Mouse (Mus musculus) CH12.LX (cell line): ENCODE measurements around the gene Tspan5. TPM values are rescaled to one million over a fixed set of nuclear protein-coding genes. Genes with fewer than 3 reads are reported as not detected.

Source experiments
- DNase-seq: peaks from one replicate; pipeline ENCODE4 v3.0.0-alpha.2; 2013; ENCODE audit errors: extremely low read depth
- H3K27ac ChIP-seq: 2 replicates; pipeline ENCODE4 v1.5.1; 2012; ENCODE audit warnings: low read depth, mild to moderate bottlenecking, control low read depth, moderate library complexity; ENCODE audit not compliant: insufficient read depth
- H3K27me3 ChIP-seq: replicated peaks from 2 replicates; pipeline ENCODE3; 2012; ENCODE audit warnings: inconsistent platforms
- H3K36me3 ChIP-seq, 2 experiments: replicated peaks in 1 of 2; 2 replicates each; pipeline versions ENCODE3 to v1.6.1; 2012; ENCODE audit warnings: inconsistent platforms in 1 of 2, low read length in 1 of 2, mild to moderate bottlenecking in 1 of 2, mixed read lengths in 1 of 2, moderate library complexity in 1 of 2; ENCODE audit not compliant: control insufficient read depth in 1 of 2, insufficient read depth in 1 of 2
- H3K4me1 ChIP-seq, 2 experiments: 2 replicates each; pipeline ENCODE4 v1.6.1; 2012; ENCODE audit warnings: inconsistent platforms in 1 of 2, moderate library complexity in 1 of 2; ENCODE audit not compliant: insufficient read depth in 2 of 2, control insufficient read depth in 1 of 2
- H3K4me2 ChIP-seq: 2 replicates; pipeline ENCODE4 v1.6.1; 2012; ENCODE audit warnings: low read depth, mild to moderate bottlenecking, control low read depth; ENCODE audit not compliant: poor library complexity, insufficient read depth, severe bottlenecking
- H3K4me3 ChIP-seq, 3 experiments: fragments of 150-350 bp in 1 of 3; sonication (generic) in 1 of 3; replicated peaks in 1 of 3; 2 replicates each; pipeline versions ENCODE3 to v1.5.1; 2011 to 2012; ENCODE audit warnings: low read depth in 2 of 3, low read length in 2 of 3, mild to moderate bottlenecking in 2 of 3, moderate library complexity in 2 of 3, control low read depth in 1 of 3, improper control_type of control experiment in 1 of 3, inconsistent platforms in 1 of 3, mixed read lengths in 1 of 3; ENCODE audit not compliant: poor library complexity in 1 of 3
- H3K79me2 ChIP-seq: replicated peaks from 2 replicates; pipeline ENCODE4 v1.6.1; 2012; ENCODE audit warnings: mild to moderate bottlenecking, moderate library complexity; ENCODE audit not compliant: control insufficient read depth, poor library complexity, insufficient read depth, severe bottlenecking; ENCODE audit errors: extremely low read depth
- H3K9ac ChIP-seq: 2 replicates; pipeline ENCODE4 v1.6.1; 2012; ENCODE audit warnings: low read depth, mild to moderate bottlenecking, control low read depth, moderate library complexity; ENCODE audit not compliant: insufficient read depth
- H3K9me3 ChIP-seq: replicated peaks from 2 replicates; pipeline ENCODE3; 2012; ENCODE audit warnings: low read length, inconsistent platforms, mixed read lengths
- BHLHE40 ChIP-seq: IDR thresholded peaks from 2 replicates; pipeline ENCODE4 v1.6.1; 2011; ENCODE audit warnings: mild to moderate bottlenecking, low read depth, low read length, improper control_type of control experiment
- CTCF ChIP-seq, 2 experiments: IDR thresholded peaks in 1 of 2; conservative IDR thresholded peaks in 1 of 2; 2 replicates each; pipeline ENCODE4 v1.5.1; 2011 to 2012; ENCODE audit warnings: low read depth in 2 of 2, low read length in 2 of 2, improper control_type of control experiment in 1 of 2, inconsistent platforms in 1 of 2, mild to moderate bottlenecking in 1 of 2, moderate library complexity in 1 of 2
- ETS1 ChIP-seq: conservative IDR thresholded peaks from 2 replicates; pipeline ENCODE4 v1.6.1; 2012; ENCODE audit warnings: low read depth, mild to moderate bottlenecking, inconsistent platforms, low read length, improper control_type of control experiment, moderate library complexity
- GABPA ChIP-seq: IDR thresholded peaks from 2 replicates; pipeline ENCODE4 v1.6.1; 2012; ENCODE audit warnings: low read depth, low read length, improper control_type of control experiment, inconsistent platforms; ENCODE audit not compliant: insufficient replicate concordance
- HCFC1 ChIP-seq: IDR thresholded peaks from 2 replicates; pipeline ENCODE4 v1.6.1; 2012; ENCODE audit warnings: low read depth, mild to moderate bottlenecking, inconsistent platforms, low read length, improper control_type of control experiment
- MAZ ChIP-seq: IDR thresholded peaks from 2 replicates; pipeline ENCODE4 v1.6.1; 2012; ENCODE audit warnings: low read depth, mild to moderate bottlenecking, inconsistent platforms, low read length, improper control_type of control experiment, moderate library complexity
- MEF2A ChIP-seq: IDR thresholded peaks from 2 replicates; pipeline ENCODE4 v1.6.1; 2014; ENCODE audit warnings: low read depth, mild to moderate bottlenecking, inconsistent platforms, low read length, improper control_type of control experiment, borderline replicate concordance
- NELFE ChIP-seq: IDR thresholded peaks from 2 replicates; pipeline ENCODE4 v1.6.1; 2011; ENCODE audit warnings: low read depth, low read length, improper control_type of control experiment
- POLR2A ChIP-seq: IDR thresholded peaks from 2 replicates; pipeline ENCODE4 v1.6.1; 2011; ENCODE audit warnings: low read depth, mild to moderate bottlenecking, improper control_type of control experiment, low read length
- POLR2AphosphoS2 ChIP-seq: IDR thresholded peaks from 2 replicates; pipeline ENCODE4 v1.6.1; 2011; ENCODE audit warnings: low read depth, low read length, improper control_type of control experiment
- RAD21 ChIP-seq: IDR thresholded peaks from 2 replicates; pipeline ENCODE4 v1.6.1; 2011; ENCODE audit warnings: low read depth, mild to moderate bottlenecking, low read length, improper control_type of control experiment, moderate library complexity
- RCOR1 ChIP-seq: conservative IDR thresholded peaks from 2 replicates; pipeline ENCODE4 v1.6.1; 2012; ENCODE audit warnings: low read depth, mild to moderate bottlenecking, inconsistent platforms, low read length, improper control_type of control experiment
- SIN3A ChIP-seq: IDR thresholded peaks from 2 replicates; pipeline ENCODE4 v1.6.1; 2012; ENCODE audit warnings: low read length, improper control_type of control experiment, inconsistent platforms
- SMC3 ChIP-seq: IDR thresholded peaks from 2 replicates; pipeline ENCODE4 v1.6.1; 2011; ENCODE audit warnings: low read depth, low read length, improper control_type of control experiment
- TCF12 ChIP-seq: IDR thresholded peaks from 2 replicates; pipeline ENCODE4 v1.6.1; 2014; ENCODE audit warnings: low read depth, mild to moderate bottlenecking, inconsistent platforms, low read length, improper control_type of control experiment
- UBTF ChIP-seq: IDR thresholded peaks from 2 replicates; pipeline ENCODE4 v1.6.1; 2012; ENCODE audit warnings: low read depth, mild to moderate bottlenecking, inconsistent platforms, low read length, improper control_type of control experiment, moderate library complexity
- USF1 ChIP-seq: IDR thresholded peaks from 2 replicates; pipeline ENCODE4 v1.6.1; 2014; ENCODE audit warnings: low read depth, mild to moderate bottlenecking, inconsistent platforms, low read length, improper control_type of control experiment
- USF2 ChIP-seq: conservative IDR thresholded peaks from 2 replicates; pipeline ENCODE4 v1.6.1; 2011; ENCODE audit warnings: low read depth, low read length, improper control_type of control experiment
- ZC3H11A ChIP-seq: IDR thresholded peaks from 2 replicates; pipeline ENCODE4 v1.6.1; 2012; ENCODE audit warnings: low read depth, mild to moderate bottlenecking, inconsistent platforms, low read length, improper control_type of control experiment
- ZMIZ1 ChIP-seq: IDR thresholded peaks from 2 replicates; pipeline ENCODE4 v1.6.1; 2012; ENCODE audit warnings: low read depth, mild to moderate bottlenecking, inconsistent platforms, low read length, improper control_type of control experiment
- dilution Hi-C: fragments of 300-500 bp; cut with MboI; formaldehyde crosslinking; loops from 2 replicates; pipeline ENCODE4 v1.14.3; 2020; ENCODE audit warnings: low sequenced_read_pairs; ENCODE audit not compliant: extremely low pct_unique_long_range_greater_than_20kb, extremely low pct_ligation_motif_present
- in situ Hi-C: fragments of 300-500 bp; cut with MboI; formaldehyde crosslinking; loops from 3 replicates; pipeline ENCODE4 v1.14.3; 2019; ENCODE audit warnings: low sequenced_read_pairs, low pct_ligation_motif_present, low pct_unique_long_range_greater_than_20kb, mixed read lengths
- polyA plus RNA-seq: library from polyadenylated mRNA; unstranded; fragments of >175 nt; gene quantifications from 2 replicates; pipeline ENCODE4 v1.2.1, GENCODE M21; 2012; ENCODE audit warnings: low read depth; ENCODE audit not compliant: insufficient read length
- total RNA-seq, 2 experiments: library from RNA; depleted of rRNA; stranded (reverse); fragments of 300-350 nt in 1 of 2; fragments of >200 nt in 1 of 2; gene quantifications; 2 replicates each; pipeline ENCODE4 v1.2.3; 2012 to 2014

Tspan5 gene
- total and polyA plus RNA-seq, 3 experiments, result 17.2 to 43.1 (median 25.9) TPM

DNA sequence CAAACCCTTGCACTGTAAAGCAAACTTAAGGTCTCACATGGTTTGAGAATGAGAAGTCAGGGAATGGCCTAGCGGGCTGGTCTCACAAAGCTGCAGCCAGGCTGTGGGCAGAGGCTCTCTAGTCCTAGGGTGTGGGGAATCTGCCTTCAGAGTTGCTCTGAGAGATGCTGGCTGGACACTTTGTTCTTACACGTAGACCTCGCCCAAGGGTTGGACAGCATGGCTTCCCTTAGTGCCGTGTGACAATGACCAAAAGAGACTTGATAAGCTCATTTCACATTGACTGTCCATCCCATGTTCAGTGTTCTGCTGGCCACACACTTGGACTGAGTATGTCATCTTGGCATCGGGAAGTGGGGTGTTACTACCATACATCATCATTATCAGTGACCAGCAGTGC is 101.6 kb downstream of the Tspan5 start:
- TF ChIP-seq HCFC1, result no peak
- TF ChIP-seq MEF2A, result no peak
- TF ChIP-seq POLR2A, result no peak
- TF ChIP-seq RCOR1, result no peak
- no peak for TF ChIP-seq ETS1
- TF ChIP-seq NELFE, result no peak
- TF ChIP-seq GABPA, result no peak
- no peak for TF ChIP-seq USF2
- TF ChIP-seq SIN3A, result no peak
- no peak for TF ChIP-seq TCF12
- no peak for TF ChIP-seq SMC3
- TF ChIP-seq RAD21, result no peak
- TF ChIP-seq USF1, result no peak
- no peak for TF ChIP-seq MAZ
- TF ChIP-seq, all 38 proteins: peak for 0
- Histone ChIP-seq H3K4me2 (no peak overlapping the region), H3K79me2 (no peaks in the 10 kb centered on the region), H3K9me3 (no peaks in the 10 kb centered on the region), H3K27ac (no peak overlapping the region), H3K4me1 (peaks cover 0 to 36% of the 10 kb centered on the region in 2 experiments; a peak in 3 of 4 replicates), H3K9ac (no peak overlapping the region), H3K4me3 (no peak overlapping the region), H3K36me3 (peaks cover 0 to 7% of the 10 kb centered on the region in 2 experiments), H3K27me3 (no peaks in the 10 kb centered on the region)
- DNase-seq, result no peak
- in situ Hi-C loops, result no loop called here
- dilution Hi-C loops, result no loop called here

DNA sequence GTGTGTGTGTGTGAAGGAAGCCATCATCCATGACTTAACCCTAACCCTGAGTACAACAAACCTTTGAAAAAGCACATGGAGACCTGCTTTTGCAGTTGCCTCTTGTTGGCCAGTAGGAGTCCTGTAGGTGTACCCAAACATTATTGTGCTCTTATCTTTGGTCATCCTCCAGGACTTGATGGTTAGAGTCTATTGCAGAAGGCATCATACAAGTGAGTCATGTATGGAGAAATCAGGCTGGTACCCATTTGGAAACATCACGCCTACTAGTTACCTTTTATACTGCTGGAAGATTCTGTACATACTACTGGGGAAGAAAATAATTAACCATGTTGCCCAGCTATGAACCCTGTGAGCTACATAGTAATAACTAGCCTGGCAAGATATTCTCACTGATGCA is 103.8 kb downstream of the Tspan5 start:
- DNase-seq, result no peak
- TF ChIP-seq RAD21 (peak; percentile 1; the same call in 1 of the 2 replicates), UBTF (no peak), ZC3H11A (no peak), BHLHE40 (no peak), SMC3 (peak; percentile 22), ZMIZ1 (no peak), CTCF (conservative IDR thresholded peaks at IDR 0.05 in 1 of 2, IDR thresholded peaks at IDR 0.05 in 1 of 2; ENCODE audit: low read depth in 2 of 2, low read length in 2 of 2) (peak in 1 of 2 experiments; percentile 16; a peak in 1 of 4 replicates), POLR2AphosphoS2 (no peak)
- Histone ChIP-seq H3K4me2 (no peak overlapping the region), H3K9me3 (no peaks in the 10 kb centered on the region), H3K4me3 (no peak overlapping the region), H3K27ac (no peak overlapping the region), H3K4me1 (peaks cover 0 to 22% of the 10 kb centered on the region in 2 experiments; a peak in 3 of 4 replicates), H3K9ac (no peak overlapping the region), H3K36me3 (peaks cover 0 to 6% of the 10 kb centered on the region in 2 experiments), H3K27me3 (no peaks in the 10 kb centered on the region), H3K79me2 (no peaks in the 10 kb centered on the region)
- in situ Hi-C loops, result no loop called here
- dilution Hi-C loops, result no loop called here
